Mouse (Mus musculus) liver, adult 2 months (tissue): ENCODE results near the gene Secisbp2l. TPM values are rescaled to one million over a fixed set of nuclear protein-coding genes. Genes with fewer than 3 reads are reported as not detected.

ENCODE experiments used
- DNase-seq: peaks from one replicate; pipeline ENCODE4 v3.0.0-alpha.2; 2011; ENCODE audit warnings: low read depth, low spot score; ENCODE audit errors: extremely low read depth
- H3K27ac ChIP-seq: fragments of 200-500 bp; replicated peaks from 2 replicates; pipeline ENCODE4 v1.5.1; 2012; ENCODE audit warnings: low read depth, mild to moderate bottlenecking, control low read depth, inconsistent platforms, low read length; ENCODE audit not compliant: insufficient read depth
- H3K27me3 ChIP-seq: fragments of 200-500 bp; 2 replicates; pipeline ENCODE4 v1.6.1; 2012; ENCODE audit warnings: mild to moderate bottlenecking, moderate library complexity, low read length, inconsistent platforms; ENCODE audit not compliant: control insufficient read depth, insufficient read depth
- H3K36me3 ChIP-seq: fragments of 200-500 bp; 2 replicates; pipeline ENCODE4 v1.6.1; 2012; ENCODE audit warnings: low read length, inconsistent platforms; ENCODE audit not compliant: control insufficient read depth, insufficient read depth
- H3K4me1 ChIP-seq: fragments of 200-500 bp; 2 replicates; pipeline ENCODE4 v1.6.1; 2011; ENCODE audit warnings: low read length; ENCODE audit not compliant: control insufficient read depth, insufficient read depth
- H3K4me3 ChIP-seq: fragments of 200-500 bp; 2 replicates; pipeline ENCODE4 v1.5.1; 2011; ENCODE audit warnings: low read depth, mild to moderate bottlenecking, control low read depth, low read length, moderate library complexity; ENCODE audit not compliant: insufficient read depth
- H3K79me2 ChIP-seq: fragments of 200-500 bp; 2 replicates; pipeline ENCODE4 v1.6.1; 2012; ENCODE audit warnings: inconsistent platforms, mild to moderate bottlenecking, low read length, moderate library complexity; ENCODE audit not compliant: control insufficient read depth, insufficient read depth
- H3K9ac ChIP-seq: fragments of 200-500 bp; 2 replicates; pipeline ENCODE4 v1.6.1; 2012; ENCODE audit warnings: low read depth, mild to moderate bottlenecking, control low read depth, inconsistent platforms, low read length
- CTCF ChIP-seq: fragments of 200-500 bp; IDR thresholded peaks from 2 replicates; pipeline ENCODE4 v1.5.1; 2011; ENCODE audit warnings: low read depth, low read length, control low read depth
- POLR2A ChIP-seq: fragments of 200-500 bp; IDR thresholded peaks from 2 replicates; pipeline ENCODE4 v1.6.1; 2011; ENCODE audit warnings: low read length, control low read depth; ENCODE audit not compliant: insufficient read depth; ENCODE audit errors: extremely low read depth
- WGBS: fragments of 180-500 bp; shearing (Covaris S2); methylation state at CpG from one replicate; pipeline ENCODE4 v1.1.7; 2018; 5-methylcytosine and 5-hydroxymethylcytosine counted together
- polyA plus RNA-seq: library from polyadenylated mRNA; depleted of rRNA; stranded (reverse); fragments of >200 nt; gene quantifications from 2 replicates; pipeline ENCODE4 v1.2.3, GENCODE M21; 2012
- total RNA-seq: library from RNA; depleted of rRNA; stranded (reverse); fragments of >200 nt; gene quantifications from 2 replicates; pipeline ENCODE4 v1.2.3, GENCODE M21; 2014

Secisbp2l gene
- total and polyA plus RNA-seq, 2 experiments, result 8.0 to 26.0 TPM

GRCm38 (mm10) chr2:125783868-125784267 lies 1.2 kb upstream of the Secisbp2l start:
- Histone ChIP-seq H3K4me3 (no peak overlapping the region), H3K27me3 (no peaks in the 10 kb centered on the region), H3K79me2 (peaks cover 12% of the 10 kb centered on the region; the same call in 1 of the 2 replicates), H3K9ac (no peak overlapping the region), H3K27ac (no peak overlapping the region), H3K4me1 (peaks cover 9% of the 10 kb centered on the region; the same call in 1 of the 2 replicates), H3K36me3 (peaks cover 3% of the 10 kb centered on the region)
- 71% methylated on average over 4 of the region's 4 CpGs for WGBS
- TF ChIP-seq CTCF, result no peak
- TF ChIP-seq POLR2A, result no peak
- DNase-seq, result no peak

- peaks cover 3% of the 10 kb centered on the region for H3K36me3 ChIP-seq
- WGBS, result 1% methylated on average over 43 of the region's 44 CpGs
- H3K27ac ChIP-seq, result peak overlapping the region; percentile 82
- H3K9ac ChIP-seq, result peak overlapping the region; percentile 95
- H3K4me3 ChIP-seq, result peak overlapping the region; percentile 98
- TF ChIP-seq POLR2A, result no peak
- TF ChIP-seq CTCF, result no peak
- no peaks in the 10 kb centered on the region for H3K27me3 ChIP-seq
- H3K79me2 ChIP-seq, result peaks cover 23% of the 10 kb centered on the region; the same call in 1 of the 2 replicates
- DNase-seq, result peak; percentile 58
- H3K4me1 ChIP-seq, result peaks cover 9% of the 10 kb centered on the region; the same call in 1 of the 2 replicates
Measured at GRCm38 (mm10) chr2:125781978-125782718, 522 bp downstream of the Secisbp2l start.

GRCm38 (mm10) chr2:125781006-125781405 lies 1.7 kb downstream of the Secisbp2l start:
- no peaks in the 10 kb centered on the region for H3K27me3 ChIP-seq
- no peak overlapping the region for H3K27ac ChIP-seq
- WGBS, result 5% methylated on average over 2 of the region's 2 CpGs
- no peak for TF ChIP-seq POLR2A
- TF ChIP-seq CTCF, result no peak
- peaks cover 27% of the 10 kb centered on the region; the same call in 1 of the 2 replicates for H3K79me2 ChIP-seq
- H3K4me1 ChIP-seq, result peaks cover 9% of the 10 kb centered on the region; the same call in 1 of the 2 replicates
- H3K36me3 ChIP-seq, result peaks cover 3% of the 10 kb centered on the region
- no peak overlapping the region for H3K9ac ChIP-seq
- peak; percentile 57 for DNase-seq
- peak overlapping the region; percentile 14; the same call in 1 of the 2 replicates for H3K4me3 ChIP-seq

DNA sequence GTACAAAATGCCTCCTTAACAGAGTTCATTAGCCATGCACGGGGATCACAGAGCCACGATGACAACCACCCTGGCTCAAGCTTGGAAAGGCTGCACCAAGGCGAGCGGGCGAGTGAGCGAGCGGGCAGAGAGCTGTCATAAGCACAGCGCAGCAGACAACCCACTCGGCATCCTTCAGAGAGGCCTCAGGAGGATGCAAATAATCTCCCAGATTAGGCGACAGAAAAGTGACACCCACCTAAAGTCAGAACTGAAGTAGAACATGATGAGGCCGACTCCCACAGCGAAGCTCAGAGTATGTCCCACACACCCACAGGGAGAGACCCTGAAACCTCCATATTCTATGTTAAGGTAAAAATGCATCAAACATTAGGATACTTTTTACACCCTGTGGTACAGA lies 4.3 kb downstream of the Secisbp2l start:
- 94% methylated on average over 12 of the region's 12 CpGs for WGBS
- no peak for DNase-seq
- Histone ChIP-seq H3K27me3 (no peaks in the 10 kb centered on the region), H3K4me3 (no peak overlapping the region), H3K36me3 (peaks cover 16% of the 10 kb centered on the region), H3K9ac (no peak overlapping the region), H3K27ac (no peak overlapping the region), H3K4me1 (peaks cover 9% of the 10 kb centered on the region; the same call in 1 of the 2 replicates), H3K79me2 (peaks cover 37% of the 10 kb centered on the region; the same call in 1 of the 2 replicates)
- TF ChIP-seq CTCF (no peak), POLR2A (no peak)

DNA sequence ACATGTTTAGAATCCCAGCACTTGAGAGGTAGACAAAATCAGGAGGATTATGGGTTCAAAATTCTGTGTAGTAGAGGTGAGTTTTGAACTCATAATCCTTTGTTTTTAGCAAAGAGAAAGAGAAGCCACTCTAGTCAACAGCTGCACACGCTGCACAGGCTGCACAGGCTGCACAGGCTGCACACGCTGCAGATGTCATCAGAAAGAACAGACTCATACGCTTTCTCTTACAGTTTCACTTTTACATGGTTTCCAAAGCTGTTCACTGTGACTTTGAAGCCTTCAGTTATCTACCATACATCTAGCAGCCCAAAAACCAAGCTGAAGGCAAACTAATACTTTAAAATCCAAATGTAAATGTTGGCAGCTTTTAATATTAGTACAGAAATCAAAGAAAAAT lies 5.7 kb downstream of the Secisbp2l start:
- Histone ChIP-seq H3K4me3 (no peak overlapping the region), H3K4me1 (peaks cover 9% of the 10 kb centered on the region; the same call in 1 of the 2 replicates), H3K9ac (no peak overlapping the region), H3K36me3 (peaks cover 23% of the 10 kb centered on the region), H3K79me2 (peaks cover 37% of the 10 kb centered on the region; the same call in 1 of the 2 replicates), H3K27ac (no peak overlapping the region), H3K27me3 (no peaks in the 10 kb centered on the region)
- DNase-seq, result no peak
- TF ChIP-seq CTCF (no peak), POLR2A (no peak)
- 80% methylated on average over 3 of the region's 3 CpGs for WGBS

- Histone ChIP-seq H3K27me3 (no peaks in the 10 kb centered on the region), H3K27ac (no peak overlapping the region), H3K79me2 (peaks cover 37% of the 10 kb centered on the region; the same call in 1 of the 2 replicates), H3K36me3 (peaks cover 32% of the 10 kb centered on the region), H3K9ac (no peak overlapping the region), H3K4me1 (peaks cover 4% of the 10 kb centered on the region; the same call in 1 of the 2 replicates), H3K4me3 (no peak overlapping the region)
- TF ChIP-seq POLR2A, result no peak
- TF ChIP-seq CTCF, result no peak
- 92% methylated on average over 7 of the region's 7 CpGs for WGBS
- DNase-seq, result no peak
Measured at GRCm38 (mm10) chr2:125775661-125776060, 7.0 kb downstream of the Secisbp2l start.
